Mouse (Mus musculus) spleen, adult 2 months (tissue): ENCODE measurements around the gene Vmn1r188.
"Not testable (repeated sequence)": the region's sequence is repeated elsewhere in the genome, so short reads cannot be mapped to it uniquely, and the experiment has no call there.

Source experiments
- CTCF ChIP-seq: fragments of 200-500 bp; IDR thresholded peaks from 2 replicates; pipeline ENCODE4 v1.5.1; 2011; ENCODE audit warnings: mild to moderate bottlenecking, inconsistent platforms; ENCODE audit not compliant: insufficient read depth, insufficient read length, insufficient replicate concordance; ENCODE audit errors: extremely low read depth
- POLR2A ChIP-seq: fragments of 200-500 bp; IDR thresholded peaks from 2 replicates; pipeline ENCODE4 v1.6.1; 2011; ENCODE audit warnings: low read depth, low read length, inconsistent platforms

DNA sequence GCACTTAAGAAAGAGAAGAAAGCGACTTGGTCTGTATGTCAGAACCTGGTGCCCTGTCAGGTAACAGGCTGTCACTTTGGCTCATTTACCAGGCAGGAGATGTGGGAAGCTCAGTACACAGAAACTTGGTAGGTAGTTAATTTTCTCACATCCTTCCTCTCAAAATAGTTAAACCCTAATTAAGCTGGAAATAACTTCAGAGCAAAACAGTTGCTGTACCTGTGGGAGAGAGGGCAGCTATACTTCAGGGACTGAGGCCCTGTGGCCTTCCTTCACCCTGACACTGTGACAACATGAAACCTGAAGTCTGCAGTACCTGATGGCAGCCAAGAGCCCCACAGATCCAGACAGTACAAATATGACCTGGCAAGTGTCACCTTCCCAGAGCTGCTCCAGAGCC, at the start of gene Vmn1r188:
- TF ChIP-seq CTCF, POLR2A: not testable (repeated sequence)
